Mouse (Mus musculus): ENCODE results near the gene Zfp940.
"Not testable (repeated sequence)": the region's sequence is repeated elsewhere in the genome, so short reads cannot be mapped to it uniquely, and the experiment has no call there.

Gene Zfp940

GRCm38 (mm10) chr7:29853219-29853842, at the start of gene Zfp940:
Gene Zfp940 (minus strand): TSS chr7:29853669.
- peak; percentile 85 for DNase-seq

GRCm38 (mm10) chr7:29898351-29898750, 44.9 kb upstream of the Zfp940 start:
- no peak for DNase-seq

- no peak for DNase-seq
Measured at GRCm38 (mm10) chr7:29892756-29893155, 39.3 kb upstream of the Zfp940 start.

- DNase-seq: no peak
Measured at GRCm38 (mm10) chr7:29890501-29890900, 37.0 kb upstream of the Zfp940 start.

- peak; percentile 17 for DNase-seq
Measured at GRCm38 (mm10) chr7:29880916-29881315, 27.4 kb upstream of the Zfp940 start.

GRCm38 (mm10) chr7:29880056-29880455, 26.6 kb upstream of the Zfp940 start:
- DNase-seq: no peak

GRCm38 (mm10) chr7:29877561-29877960, 24.1 kb upstream of the Zfp940 start:
- not testable (repeated sequence) for DNase-seq

GRCm38 (mm10) chr7:29874256-29874655, 20.8 kb upstream of the Zfp940 start:
- DNase-seq: no peak

GRCm38 (mm10) chr7:29861660-29862059, 8.2 kb upstream of the Zfp940 start:
- no peak for DNase-seq

GRCm38 (mm10) chr7:29859532-29860517, 6.4 kb upstream of the Zfp940 start, which contains the start of gene Zfp420:
Gene Zfp420 (plus strand): TSS chr7:29859979.
- DNase-seq: peak; percentile 90

- no peak for DNase-seq
Measured at GRCm38 (mm10) chr7:29852831-29853218, 644 bp downstream of the Zfp940 start.

- no peak for DNase-seq
Measured at GRCm38 (mm10) chr7:29844616-29845015, 8.9 kb downstream of the Zfp940 start.

GRCm38 (mm10) chr7:29842105-29842504, 11.4 kb downstream of the Zfp940 start:
- DNase-seq: no peak

- DNase-seq: no peak
Measured at GRCm38 (mm10) chr7:29839256-29839655, 14.2 kb downstream of the Zfp940 start.

- no peak for DNase-seq
Measured at GRCm38 (mm10) chr7:29836816-29837215, 16.7 kb downstream of the Zfp940 start.

- DNase-seq: no peak
Measured at GRCm38 (mm10) chr7:29829804-29830203, 23.7 kb downstream of the Zfp940 start.

GRCm38 (mm10) chr7:29828001-29828400, 25.5 kb downstream of the Zfp940 start:
- DNase-seq: no peak

- DNase-seq: peak; percentile 78
Measured at GRCm38 (mm10) chr7:29818619-29819254, 34.7 kb downstream of the Zfp940 start.

- DNase-seq: peak; percentile 85
Measured at GRCm38 (mm10) chr7:29815910-29816429, 37.5 kb downstream of the Zfp940 start, which contains the start of gene Zfp790. Gene Zfp790 (plus strand): TSS chr7:29816114.

GRCm38 (mm10) chr7:29815061-29815784, 38.2 kb downstream of the Zfp940 start:
- DNase-seq: no peak

- DNase-seq: no peak
Measured at GRCm38 (mm10) chr7:29814381-29814780, 39.1 kb downstream of the Zfp940 start.

GRCm38 (mm10) chr7:29812244-29812643, 41.2 kb downstream of the Zfp940 start:
- no peak for DNase-seq

Data from lung, postnatal 14 days (tissue).